Mouse (Mus musculus) mature B cell (primary cell): ENCODE measurements at regions not wholly inside any gene's neighbourhood (a gene's known extent, or its start where the extent isn't known, plus 50 kb on each side); places are given as distances from the start of the nearest gene placed in this dataset.
"Not testable (repeated sequence)": the region's sequence is repeated elsewhere in the genome, so short reads cannot be mapped to it uniquely, and the experiment has no call there.

Experiments used
- in situ Hi-C: fragments of 300-500 bp; cut with MboI; formaldehyde crosslinking; loops from 2 replicates; pipeline ENCODE4 v1.14.3; 2019

DNA sequence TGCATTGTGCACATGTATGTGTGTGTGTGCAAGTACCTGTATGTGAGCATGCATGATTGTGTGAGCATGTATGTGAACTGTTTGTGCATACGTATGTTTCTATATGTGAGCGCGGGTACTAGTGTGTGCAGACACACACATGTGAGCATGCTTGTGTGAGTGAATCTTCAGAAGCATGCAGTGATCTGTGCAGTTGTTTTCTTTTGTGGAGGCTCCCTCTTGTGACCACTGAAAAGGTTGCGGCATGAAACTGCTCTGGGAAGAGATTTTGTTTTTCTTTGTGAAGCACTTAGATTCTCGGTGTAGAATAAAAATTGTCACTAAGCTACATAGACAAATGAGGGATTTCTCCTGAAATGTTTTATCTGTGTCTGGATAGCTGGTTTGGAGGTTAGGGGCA lies 189.2 kb upstream of the Rapgef5 start:
- in situ Hi-C loops = not testable (repeated sequence)

DNA sequence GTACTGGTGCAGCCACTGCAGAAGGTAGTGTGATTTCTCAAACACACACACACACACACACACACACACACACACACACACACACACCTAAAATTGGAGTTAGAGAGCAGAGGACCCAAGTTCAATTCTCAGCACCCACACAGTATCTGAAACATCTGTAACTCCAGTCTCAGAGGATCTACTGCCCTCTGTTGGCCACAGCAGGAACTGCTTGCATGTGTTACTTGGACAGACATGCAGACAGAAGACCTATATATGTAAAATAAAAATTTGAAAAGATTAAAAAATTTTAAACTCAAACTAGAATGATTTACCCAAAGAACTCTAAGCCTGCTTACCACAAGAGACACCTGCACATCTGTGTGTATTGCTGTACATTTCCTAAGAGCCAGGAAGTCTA lies 185.9 kb upstream of the Rapgef5 start:
- in situ Hi-C loops = no loop called here

DNA sequence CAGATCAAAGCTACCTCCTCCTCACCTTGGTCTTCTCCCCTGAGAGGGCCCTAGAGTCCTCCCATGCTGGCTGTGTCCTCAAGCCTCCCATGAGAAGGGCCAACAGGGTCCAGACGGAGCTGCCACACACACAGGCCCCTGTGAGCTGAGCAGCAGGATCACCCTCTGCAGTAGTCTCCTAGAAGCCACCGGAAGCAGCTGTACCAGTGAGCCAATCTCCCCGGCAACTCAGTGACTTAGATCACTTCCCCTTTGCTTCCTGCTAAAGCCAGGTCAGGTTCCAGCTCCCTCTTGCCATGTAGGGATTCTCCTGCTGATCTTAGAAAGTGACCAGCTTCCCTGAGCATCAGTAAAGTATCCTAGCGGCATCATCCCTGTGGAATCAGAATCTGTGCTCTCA lies 179.4 kb upstream of the Rapgef5 start:
- in situ Hi-C loops = no loop called here

DNA sequence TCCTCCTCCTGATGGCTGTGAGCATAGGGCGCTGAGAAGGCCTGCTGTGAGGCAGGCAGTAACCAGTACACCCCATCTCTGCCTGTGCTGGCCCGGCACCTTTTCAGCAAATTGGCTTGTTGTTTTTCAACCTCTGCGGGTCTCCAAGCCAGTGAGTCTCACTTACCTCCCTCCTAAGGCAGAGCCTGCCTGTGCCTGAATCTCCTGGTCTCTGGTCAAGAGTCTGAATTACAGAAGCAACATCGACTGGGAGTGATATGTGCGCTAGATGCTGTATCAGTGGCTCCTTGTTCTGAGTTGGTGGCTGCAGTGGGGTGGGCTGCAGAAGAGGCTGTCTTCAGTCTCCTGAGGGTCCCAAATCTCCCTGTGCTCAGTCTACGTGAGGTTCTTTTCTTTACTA lies 174.0 kb upstream of the Rapgef5 start:
- in situ Hi-C loops = no loop called here

DNA sequence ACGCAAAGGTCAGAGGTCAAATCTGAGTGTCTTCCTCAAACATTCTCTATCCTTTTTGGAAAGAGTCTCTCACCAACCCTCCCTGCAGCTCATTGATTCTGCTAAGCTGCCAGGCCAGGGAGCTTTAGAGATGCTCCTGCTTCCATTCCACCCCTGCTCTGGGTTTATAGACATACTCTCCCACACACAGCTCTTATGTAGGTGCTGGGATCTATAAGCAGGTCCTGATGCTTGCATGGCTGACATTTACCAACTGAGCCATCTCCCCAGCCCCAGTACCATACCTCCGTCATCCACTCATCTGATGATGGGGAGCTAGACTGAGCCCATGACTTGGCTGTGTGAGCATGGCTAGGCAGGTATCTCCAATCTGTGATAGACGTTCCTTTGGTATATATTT lies 173.2 kb upstream of the Rapgef5 start:
- in situ Hi-C loops = no loop called here

DNA sequence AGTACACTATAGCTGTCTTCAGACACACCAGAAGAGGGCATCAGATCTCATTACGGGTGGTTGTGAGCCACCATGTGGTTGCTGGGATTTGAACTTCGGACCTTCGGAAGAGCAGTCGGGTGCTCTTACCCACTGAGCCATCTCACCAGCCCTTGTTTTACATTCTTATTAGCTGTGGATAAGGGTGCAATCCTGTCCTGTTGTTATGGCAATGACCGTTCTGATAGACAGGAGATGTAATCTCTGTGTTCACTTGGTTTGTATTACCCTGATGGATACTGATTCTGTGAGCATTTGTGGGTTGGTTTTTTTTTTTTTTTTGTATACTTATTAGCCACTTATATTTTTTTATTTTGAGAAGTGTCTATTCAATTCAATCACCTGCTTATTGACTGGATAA lies 172.7 kb upstream of the Rapgef5 start:
- in situ Hi-C loops = not testable (repeated sequence)

DNA sequence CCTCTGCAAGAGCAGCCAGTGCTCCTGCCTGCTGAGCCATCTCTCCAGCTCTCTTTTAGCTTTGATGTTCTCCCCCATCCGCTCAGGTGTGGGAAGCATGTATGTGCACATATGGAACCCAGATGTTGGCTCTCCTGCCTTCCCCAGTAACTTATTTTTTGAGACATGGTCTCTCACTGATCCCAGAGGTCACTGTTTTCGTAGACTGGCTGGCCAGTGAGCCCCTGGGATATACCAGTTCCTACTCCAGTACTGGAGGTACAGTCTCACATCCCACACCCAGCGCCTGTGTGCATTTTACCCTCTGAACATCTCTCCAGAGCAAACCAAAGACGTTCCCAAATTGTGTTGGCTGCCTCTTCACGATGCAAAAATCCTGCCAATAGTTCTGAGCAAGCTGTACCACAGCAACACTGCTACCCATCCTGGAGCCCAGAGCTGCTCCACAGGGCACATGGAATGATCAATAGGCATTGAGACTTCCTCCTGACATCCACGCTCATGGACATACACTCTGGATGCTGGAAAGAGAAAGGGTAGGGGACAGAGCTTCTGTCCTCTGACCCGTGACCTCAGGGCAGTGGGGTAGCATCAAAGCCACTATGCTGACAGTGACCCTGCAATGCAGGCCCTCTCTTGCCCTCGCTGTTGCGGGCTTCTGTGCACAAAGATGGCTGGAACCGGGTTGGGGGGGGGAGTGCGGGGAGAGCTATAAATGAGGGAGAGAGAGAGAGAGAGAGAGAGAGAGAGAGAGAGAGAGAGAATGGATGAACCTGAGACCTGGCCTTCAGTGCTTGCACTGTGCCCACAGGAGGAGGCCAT lies 171.8 kb upstream of the Rapgef5 start:
- in situ Hi-C loops = no loop called here

DNA sequence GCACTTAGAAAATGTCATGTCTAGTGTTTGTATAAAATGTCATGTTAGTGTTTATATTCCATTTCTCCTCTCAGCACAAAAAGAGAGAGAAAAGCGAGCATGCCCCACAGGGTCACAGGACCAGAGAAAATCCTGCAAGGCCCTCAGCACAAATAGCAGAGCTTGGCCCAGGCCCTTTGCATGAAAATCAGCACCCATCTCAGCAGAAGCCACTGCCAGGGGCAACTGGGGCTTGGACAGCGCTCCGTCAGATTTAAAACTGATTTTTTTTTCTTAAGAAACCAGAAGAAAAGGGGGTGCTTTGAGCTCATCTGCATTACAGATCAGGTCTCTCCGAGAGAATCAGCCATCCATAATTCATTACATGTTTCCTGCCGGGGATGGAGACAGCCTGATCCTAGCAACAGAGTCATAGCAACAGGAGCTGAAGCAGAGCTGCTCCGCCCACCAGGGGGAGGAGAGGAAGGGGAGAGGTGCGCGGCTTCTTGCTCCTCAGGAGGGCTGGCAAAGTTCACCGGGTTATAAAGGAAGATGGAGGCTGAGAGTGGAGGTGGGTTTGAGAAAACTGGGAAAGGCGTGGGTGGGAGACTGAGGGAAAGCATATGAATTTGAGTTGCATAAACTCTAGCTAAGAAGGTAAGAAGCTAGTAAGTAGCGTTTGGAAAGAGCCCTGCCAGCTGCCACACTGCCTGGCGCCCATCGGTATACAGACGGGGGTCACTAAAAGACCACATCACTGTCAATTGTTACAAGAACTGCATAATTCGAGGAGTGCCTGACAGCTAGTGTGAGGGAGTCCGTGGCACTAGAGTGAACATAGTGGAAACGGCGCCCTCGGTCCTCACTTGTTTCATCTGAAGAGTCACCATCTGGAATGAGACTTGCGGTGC lies 170.9 kb upstream of the Rapgef5 start:
- in situ Hi-C loops = no loop called here

DNA sequence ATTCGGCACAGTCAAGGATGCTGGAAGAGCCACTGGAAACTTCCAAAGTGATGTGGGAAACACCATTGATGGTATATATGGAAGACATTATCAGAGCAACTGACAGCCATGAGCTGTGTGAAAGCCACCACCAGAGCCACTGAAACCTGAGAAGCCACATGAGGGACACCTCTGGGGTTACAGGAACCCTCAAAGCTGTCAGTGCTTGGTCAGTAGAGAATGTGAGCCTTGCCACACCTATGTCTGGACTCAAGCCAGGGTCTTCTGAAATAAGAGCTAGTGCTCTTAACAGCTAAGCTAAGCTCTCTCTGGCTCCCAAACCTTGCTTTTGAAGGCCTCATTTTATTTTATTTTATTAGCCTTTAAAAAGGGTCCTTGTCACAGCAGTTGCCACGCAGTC lies 170.2 kb upstream of the Rapgef5 start:
- in situ Hi-C loops = no loop called here

DNA sequence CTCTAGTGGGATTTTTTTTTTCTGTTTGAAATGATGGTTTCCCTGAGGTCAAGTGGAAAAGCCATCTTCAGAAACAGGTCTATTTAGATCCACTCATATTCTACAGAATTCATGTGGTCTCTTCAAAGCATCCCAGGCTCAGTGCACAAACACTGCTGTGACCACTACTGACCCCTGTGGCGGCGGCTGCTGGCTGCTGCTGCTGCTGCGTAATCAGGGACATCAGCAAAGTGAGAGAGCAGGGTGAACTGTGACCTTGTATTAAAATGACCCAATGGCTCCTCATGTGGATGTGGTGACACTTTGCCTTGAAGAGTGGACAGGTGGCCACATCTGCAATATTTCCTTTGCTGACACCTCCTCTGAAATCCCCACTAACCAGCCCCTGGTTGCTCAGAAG lies 169.1 kb upstream of the Rapgef5 start:
- in situ Hi-C loops = no loop called here

DNA sequence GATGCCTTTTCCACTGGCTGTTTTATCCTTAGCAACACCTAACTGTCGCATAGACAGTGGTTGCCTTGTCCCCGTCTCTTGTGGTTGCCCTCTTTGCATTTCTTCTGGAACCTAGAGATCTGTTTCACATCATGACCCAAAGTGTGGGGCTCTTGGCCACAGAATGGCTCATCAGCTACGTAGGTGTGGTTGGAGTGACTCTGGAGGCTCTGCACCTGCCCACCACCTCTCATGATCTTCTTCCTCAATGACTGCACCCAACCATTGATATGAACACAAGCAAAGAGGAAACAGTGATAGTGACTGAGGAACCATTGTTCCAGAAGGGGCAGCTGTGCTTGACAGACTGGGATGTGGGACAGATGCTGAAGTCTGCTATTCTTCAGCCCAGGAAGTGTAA lies 167.8 kb upstream of the Rapgef5 start:
- in situ Hi-C loops = no loop called here

DNA sequence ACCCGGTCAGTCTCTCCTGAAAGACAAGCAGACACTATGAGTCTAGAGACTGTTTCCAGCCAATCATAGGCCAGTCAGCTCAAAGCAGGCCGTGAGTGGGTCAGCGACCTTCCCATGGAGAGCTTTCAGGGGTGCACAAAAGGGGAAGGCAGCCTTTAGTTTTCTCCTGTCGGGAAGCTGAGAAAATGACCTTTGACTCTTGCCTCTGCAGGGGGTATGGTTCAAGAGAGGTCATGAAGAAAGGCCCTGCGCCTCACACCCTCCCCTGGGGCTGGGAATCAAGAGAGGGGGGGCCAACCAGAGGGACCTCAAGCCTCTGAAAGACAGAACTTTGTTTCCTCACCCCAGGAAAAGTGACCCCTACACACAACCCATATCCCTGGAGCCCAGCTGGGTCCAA lies 164.4 kb upstream of the Rapgef5 start:
- in situ Hi-C loops = no loop called here

DNA sequence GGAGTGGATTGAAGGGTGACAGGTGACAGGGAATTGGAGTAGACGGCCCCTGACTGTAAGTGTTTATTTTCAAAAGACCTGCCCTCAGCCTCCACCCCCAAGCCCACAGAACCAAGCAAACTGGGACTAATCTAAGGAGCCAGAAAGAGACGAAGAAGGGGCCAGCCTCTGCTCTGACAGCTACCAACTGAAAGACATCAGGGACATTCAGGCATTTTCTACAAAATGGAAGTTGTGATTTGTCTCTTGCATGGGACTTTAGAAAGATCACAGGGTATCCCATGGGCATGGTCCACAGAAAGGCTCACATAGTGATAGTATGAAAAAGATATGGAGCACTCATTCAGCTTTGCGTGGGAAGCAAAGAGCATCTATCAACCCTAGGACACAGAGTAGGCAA lies 163.8 kb upstream of the Rapgef5 start:
- in situ Hi-C loops = no loop called here

DNA sequence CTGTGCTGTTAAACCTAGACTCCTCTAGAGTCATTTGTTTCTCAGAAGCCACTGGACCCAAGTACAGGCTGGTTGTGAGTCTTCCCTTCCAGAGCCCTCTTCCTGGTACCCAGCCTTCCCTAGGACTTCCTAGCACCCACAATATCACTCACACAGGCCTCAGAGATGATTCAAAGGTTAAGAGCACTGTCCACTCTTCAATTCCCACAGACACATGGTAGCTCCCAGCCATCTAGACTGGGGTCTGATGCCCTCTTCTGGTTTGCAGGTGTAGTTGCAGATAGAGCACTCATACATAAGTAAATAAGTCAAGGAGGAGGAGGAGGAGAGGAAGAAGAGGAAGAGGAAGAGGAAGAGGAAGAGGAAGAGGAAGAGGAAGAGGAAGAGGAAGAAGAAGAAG lies 163.3 kb upstream of the Rapgef5 start:
- in situ Hi-C loops = no loop called here

DNA sequence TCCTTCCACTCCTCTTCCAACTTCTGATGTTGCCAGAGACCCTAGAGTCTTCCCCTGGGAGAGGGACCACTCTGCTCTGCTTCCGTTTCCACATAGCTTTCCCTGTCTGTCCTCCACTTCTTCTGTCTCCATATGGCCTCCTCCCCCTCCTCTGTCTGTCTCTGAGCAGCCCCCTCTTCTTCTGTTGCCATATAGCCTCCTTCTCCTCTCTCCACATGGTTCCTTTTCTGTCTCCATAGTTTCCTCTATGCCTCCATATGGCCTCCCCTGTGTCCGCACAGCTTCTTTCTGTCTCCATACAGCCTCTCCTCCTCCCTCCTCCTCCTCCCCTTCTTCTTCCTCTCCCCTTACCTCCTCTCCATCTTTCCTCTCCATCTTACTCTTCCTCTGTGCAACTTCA lies 158.5 kb upstream of the Rapgef5 start:
- in situ Hi-C loops = no loop called here

DNA sequence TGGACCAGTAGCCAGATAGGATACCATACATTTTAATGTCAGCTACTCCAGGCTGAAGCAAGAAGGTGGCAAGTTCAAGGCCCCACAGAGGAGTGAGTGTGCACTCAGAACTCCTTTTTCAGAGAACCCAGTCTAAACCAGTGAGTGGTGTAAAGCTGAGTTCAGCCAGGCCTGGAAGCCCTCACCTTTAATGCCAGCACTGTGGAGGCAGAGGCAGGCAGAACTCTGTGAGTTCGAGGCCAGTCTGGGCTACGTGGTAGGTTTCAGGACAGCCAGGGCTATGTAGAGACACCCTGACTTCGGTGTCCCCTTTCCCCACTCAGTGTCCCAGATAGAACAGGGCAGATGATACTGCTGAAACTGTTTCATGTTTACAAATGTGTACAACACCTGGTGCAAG lies 157.4 kb upstream of the Rapgef5 start:
- in situ Hi-C loops = no loop called here

DNA sequence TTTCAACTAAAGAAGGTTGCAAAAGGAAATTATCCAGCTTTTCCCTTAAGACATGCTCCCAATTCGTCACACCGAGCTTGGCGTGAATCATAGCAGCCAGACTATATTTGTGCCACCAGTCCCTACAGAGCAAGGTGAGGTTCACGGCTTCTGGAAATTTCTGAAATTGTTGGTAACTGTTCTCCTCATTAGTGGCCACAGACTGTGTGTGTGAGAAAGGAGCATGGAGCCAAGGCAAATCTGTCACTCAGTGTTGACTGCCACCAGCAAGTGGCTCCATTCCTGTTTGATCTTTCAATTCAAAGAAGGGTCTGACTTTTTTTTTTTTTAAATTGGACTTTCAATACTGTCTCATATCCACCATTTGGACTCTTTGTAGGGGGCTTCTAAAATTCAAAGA lies 156.1 kb upstream of the Rapgef5 start:
- in situ Hi-C loops = no loop called here

DNA sequence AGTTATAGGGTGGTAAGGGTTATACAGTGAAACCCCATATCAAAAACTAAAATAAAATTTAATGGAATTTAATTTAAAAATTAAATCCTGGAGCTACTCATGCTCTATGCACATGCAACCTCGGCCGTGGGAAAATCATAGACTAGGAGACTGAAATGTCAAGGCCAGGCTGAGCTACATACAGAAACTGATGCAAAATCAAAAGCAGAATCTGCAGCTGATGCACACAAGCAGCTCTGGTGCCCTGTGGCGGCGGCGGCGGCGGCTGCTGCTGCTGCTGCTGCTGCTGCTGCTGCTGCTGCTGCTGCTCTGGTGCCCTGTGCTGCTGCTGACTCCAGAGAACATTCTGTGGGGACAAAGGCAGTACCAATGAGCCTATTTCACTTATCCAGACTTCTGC lies 154.5 kb upstream of the Rapgef5 start:
- in situ Hi-C loops = no loop called here

DNA sequence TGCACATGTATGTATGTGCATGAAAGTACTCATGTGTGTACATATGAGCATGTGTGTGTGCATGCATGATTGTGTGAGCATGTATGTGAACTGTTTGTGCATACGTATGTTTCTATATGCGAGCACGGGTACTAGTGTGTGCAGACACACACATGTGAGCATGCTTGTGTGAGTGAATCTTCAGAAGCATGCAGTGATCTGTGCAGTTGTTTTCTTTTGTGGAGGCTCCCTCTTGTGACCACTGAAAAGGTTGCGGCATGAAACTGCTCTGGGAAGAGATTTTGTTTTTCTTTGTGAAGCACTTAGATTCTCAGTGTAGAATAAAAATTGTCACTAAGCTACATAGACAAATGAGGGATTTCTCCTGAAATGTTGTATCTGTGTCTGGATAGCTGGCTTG lies 152.8 kb upstream of the Rapgef5 start:
- in situ Hi-C loops = not testable (repeated sequence)

DNA sequence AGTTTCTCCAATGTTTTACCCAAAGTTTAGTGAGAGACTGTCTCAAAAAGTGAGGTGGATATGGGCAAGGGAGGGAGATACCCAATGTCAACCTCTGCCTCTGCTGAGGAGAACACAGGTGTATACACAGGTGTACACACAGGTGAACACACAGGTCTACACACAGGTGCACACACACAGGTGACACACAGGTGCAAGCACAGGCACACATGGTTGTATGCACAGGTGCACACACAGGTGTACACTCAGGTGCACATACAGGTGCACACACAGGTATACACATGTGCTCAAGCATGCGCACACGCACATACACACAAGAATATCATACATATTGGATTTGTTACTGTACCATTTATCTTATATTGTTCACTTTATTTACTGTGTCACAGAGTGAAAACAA lies 151.1 kb upstream of the Rapgef5 start:
- in situ Hi-C loops = no loop called here

DNA sequence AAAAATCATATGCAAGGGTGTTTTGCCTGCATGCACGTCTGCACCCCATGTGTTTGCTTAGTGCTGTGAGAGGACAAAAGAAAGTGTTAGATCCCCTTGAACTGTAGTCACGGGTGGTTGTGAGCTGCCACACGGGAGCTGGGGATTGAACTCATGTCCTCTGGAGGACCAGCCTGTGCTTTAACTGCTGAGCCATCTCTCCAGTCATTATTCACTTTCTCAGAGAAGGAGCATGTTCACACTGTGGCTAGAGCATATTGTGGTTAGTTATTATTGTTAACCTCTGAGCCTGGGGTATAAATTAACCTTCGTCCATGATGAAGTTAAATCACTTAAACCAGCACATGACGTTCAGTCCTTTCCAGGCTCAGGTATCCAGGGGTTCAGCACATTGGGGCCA lies 150.4 kb upstream of the Rapgef5 start:
- in situ Hi-C loops = no loop called here

DNA sequence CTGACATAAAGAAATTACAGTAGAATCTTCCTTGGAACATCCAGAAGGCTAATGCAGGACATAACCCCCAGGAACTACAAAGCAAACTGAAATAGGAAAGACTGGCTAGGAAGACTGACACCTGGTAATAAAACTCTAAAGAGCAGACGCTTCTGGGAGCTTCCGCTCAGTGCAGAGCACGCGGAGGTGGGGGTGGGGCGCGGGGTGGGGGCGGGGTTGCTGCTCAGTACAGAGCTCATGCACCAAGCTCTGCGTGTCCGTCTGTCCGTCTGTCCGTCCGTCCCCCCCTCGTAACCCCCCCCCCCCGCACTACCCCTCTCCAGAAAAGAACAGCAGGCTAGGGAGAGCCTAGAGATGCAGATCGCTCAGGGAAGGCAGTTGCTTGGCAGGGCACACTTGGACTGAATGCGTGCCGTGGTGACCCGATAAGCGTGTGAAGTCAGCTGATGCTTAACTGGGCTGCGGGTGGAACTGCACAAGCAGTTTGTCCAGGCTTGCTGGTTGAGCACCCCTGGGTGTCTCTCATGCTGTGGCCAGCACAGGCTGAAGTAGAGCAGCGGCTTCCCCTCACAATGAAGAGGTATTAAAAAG lies 137.9 kb upstream of the Rapgef5 start:
- in situ Hi-C loops = no loop called here
